Mouse (Mus musculus): ENCODE measurements around the gene Gm11444.

Gene Gm11444

DNA sequence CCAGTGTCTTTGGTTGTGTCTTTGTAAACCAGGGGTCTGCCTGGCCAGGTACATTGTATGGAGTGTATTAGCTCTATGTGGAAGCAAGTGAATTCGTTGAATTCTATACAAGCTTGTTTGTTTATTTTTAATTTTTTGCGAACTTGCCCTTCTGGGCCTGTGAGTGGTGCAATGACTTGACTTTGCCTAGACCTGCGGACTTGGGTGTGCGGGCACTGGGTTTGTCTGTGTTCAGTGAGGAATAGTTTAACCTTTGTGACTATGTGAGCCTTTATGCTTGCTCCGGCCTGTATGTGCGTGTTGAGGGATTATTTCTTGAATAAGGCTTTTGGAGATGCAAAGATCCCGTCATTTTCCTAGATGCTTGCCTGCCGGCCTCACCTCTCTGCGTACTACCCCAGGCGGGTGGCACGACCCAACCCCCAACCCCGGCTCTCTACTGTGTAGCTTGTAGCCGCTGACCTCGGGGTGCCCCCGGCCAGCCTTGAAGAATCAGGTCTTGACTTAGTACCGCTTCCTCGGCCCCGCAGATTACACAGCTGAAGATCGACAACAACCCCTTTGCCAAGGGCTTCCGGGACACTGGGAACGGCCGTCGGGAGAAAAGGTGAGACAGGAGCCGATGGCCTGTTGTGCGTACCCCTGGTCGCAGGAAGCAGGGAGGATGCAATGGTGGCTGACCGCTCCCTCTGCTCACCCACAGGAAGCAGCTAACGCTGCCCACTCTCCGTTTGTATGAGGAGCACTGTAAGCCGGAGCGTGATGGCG, 13.4 kb downstream of the Gm11444 start:
- DNase-seq (ENCODE audit: extremely low read depth, low read depth, low spot score), result no peak

DNA sequence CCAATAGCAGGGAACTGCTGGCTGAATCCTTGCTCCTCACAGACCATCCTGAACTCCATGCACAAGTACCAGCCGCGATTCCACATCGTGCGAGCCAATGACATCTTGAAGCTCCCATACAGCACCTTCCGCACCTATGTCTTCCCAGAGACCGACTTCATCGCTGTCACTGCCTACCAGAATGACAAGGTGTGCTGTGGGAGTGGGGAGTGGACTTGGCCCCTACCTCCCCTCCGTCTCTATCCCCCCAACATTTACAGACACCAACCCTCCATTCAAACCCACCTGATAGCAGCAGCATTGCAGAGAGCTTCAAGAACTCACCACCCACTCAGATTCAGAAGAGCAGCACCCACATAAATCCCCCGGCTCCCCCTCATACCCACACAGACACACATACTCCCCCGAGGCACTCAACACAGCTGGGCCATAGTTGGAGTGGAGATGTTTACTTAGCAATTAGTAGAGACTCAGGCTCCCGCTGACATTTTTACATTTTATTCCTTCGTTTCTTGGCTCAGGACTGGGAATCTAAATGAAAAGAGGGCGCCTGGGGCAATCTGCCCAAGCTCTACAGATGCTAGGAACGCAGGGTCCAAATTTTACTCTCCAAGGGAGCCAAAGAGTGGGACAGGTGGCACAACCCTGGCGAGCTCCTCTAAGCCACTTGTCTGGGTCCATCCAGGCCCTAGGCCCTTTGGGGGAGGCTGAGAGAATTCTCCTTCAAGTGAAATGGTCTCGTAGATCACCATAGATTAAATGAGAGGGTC, 14.2 kb downstream of the Gm11444 start:
- no peak for DNase-seq (ENCODE audit: extremely low read depth, low read depth, low spot score)

DNA sequence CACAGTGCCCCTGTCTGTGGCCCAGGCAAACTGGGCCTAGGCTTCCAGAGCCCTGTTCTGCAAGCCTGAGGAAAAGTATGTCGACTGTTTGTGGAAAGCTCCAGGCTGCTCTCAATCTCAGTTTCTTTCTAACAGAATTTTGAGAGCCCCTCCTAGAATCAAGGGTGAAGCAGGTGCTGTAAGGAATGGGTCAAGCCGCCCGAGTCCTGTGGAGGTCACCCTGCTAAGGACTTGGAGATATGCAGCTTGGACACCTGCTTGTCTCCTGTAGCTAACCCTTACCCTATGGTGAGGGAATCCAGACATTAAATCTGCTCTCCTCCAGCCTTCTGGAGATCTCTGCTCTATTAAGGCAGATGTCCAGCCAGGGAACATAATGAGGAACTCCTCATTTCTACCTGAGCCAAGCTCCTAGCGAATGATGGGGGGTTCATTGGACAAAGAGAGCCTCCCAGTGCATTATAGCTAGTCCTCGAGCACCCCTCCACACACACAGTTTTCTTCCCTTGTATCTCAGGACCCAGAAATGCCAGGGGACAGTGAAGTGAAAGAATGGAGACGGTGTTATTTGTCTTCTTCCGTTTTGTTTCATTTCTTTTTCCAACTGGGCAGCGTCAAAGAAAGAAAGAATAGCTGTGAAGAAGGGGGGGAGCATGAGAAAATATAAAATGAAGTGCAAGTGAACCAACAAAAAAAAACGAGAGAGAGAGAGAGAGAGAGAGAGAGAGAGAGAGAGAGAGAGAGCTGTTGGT, 15.0 kb downstream of the Gm11444 start:
- no peak for DNase-seq (ENCODE audit: extremely low read depth, low read depth, low spot score)

DNA sequence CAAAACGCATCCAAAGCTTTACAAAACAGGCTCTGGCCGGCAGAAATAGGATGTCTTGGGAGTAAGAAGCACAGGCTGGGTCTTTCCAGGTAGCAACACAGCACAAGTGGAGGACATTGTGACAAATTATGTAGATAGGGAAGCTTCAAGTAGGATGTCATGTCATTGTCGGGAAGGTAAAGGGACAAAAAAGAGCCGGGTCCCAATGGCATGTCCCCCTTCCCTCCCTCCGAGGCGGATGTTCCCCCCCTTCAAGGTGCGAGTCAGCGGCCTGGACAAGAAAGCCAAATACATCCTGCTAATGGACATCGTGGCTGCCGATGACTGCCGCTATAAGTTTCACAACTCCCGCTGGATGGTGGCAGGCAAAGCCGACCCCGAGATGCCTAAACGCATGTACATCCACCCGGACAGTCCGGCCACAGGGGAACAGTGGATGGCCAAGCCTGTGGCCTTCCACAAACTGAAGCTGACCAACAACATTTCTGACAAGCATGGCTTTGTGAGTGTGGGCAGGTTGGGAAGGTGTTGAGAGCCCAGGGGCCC, 15.7 kb downstream of the Gm11444 start:
- DNase-seq (ENCODE audit: extremely low read depth, low read depth, low spot score), result no peak

DNA sequence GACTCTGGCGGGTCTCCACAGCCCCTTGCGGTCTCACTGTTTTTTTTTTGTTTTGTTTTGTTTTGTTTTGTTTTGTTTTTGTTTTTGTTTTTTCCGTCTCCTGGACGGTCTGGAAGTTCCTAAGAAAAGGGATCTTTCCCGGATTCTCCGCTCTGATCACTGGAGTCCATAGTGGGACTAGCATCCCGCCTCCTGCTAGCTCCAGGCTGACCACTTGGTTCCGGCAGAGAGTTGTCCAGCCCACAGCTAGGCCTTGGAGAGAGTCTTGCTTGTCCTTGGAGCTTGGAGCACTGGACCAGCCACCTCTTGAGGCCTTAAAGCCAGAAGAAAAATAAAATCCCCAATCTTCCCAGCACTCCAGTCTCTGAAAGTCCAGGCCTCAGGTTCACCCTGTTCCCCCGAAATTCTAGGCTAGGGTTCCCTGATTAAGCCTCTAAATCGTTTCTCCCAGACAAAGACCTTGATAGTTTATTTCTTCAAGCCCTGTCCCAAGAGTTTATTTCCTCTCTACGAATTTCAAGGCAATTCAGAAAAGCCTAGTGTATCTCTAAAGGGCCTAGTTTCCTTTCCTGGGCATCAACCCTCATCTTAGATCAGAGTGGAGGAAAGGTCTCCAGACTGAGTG, 16.3 kb downstream of the Gm11444 start:
- DNase-seq (ENCODE audit: extremely low read depth, low read depth, low spot score), result no peak

DNA sequence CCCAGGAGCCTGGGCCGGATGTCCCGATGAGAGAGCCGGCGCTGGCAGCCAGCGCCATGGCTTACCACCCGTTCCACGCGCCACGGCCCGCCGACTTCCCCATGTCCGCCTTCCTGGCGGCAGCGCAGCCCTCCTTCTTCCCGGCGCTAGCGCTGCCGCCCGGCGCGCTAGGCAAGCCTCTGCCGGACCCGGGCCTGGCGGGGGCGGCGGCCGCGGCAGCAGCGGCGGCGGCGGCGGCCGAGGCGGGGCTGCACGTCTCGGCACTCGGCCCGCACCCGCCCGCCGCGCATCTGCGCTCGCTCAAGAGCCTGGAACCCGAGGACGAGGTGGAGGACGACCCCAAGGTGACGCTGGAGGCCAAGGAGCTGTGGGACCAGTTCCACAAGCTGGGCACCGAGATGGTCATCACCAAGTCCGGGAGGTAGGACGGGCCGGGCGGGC, 17.0 kb downstream of the Gm11444 start:
- no peak for DNase-seq (ENCODE audit: extremely low read depth, low read depth, low spot score)

DNA sequence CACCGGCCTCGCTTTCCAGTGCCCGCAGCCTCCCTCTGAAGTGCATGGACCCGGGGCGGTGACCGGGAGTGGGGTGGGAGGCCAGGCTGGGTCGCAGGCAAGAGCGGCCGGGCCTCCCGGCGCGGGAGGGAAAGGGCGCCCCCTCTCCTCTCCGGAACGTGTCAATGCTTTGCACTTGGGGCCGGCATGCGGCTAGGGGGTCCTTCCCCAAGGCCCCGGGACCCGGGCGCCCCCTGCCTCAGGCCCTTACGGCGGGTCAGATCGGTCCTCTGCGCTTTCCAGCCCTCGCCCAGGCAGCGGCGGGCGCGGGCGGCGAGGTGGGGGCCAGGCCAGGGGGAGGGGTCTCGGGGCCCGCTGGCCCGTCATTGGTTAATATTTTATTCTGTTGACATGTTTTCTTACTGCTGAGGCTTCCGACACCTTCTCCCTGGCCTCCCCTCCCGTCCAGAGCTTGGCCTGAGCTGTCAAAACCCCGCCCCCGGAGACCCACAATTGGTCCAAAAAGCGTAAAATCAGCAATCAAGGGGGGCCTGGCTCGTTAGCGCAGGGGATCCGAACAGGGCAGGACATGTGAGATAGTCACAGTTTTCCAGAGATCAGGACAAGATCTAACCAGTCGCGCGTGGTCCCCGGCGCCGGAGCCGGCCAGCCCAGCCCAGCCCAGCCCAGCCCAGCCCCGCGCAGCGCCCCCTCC, 17.8 kb downstream of the Gm11444 start, which contains the start of gene Tbx2:
TSS of gene Tbx2 (plus strand) at position 321 of the 694 bp plus-strand sequence.
- no peak for DNase-seq (ENCODE audit: extremely low read depth, low read depth, low spot score)

DNA sequence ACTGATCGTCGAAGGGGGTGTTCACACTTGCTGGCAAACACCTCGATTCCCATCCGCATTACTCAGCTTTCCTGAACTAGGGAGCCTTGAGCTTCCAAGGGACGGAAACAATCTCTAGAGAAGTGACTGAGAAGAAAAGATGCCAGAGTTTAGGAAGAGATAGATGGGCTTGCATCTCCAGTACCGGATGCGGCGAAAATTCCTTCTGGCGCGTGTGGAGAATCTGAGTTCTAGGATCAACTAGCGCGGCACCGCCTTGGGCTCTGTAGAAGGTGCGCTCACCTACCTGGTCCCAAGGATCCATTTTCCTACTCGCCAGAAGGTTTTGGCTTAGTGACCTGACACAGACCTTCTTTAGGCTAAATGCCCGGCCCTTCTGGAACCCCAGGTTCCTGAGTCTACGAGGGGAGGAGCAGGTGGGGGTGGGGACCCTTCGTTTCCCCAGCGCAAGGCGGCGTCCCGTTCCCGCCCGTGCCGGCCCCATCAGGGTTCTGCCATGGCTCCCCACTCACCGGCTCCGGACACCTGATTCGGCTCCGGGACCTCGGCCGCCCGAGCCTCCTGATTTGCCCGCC, 18.4 kb downstream of the Gm11444 start:
- no peak for DNase-seq (ENCODE audit: extremely low read depth, low read depth, low spot score)

DNA sequence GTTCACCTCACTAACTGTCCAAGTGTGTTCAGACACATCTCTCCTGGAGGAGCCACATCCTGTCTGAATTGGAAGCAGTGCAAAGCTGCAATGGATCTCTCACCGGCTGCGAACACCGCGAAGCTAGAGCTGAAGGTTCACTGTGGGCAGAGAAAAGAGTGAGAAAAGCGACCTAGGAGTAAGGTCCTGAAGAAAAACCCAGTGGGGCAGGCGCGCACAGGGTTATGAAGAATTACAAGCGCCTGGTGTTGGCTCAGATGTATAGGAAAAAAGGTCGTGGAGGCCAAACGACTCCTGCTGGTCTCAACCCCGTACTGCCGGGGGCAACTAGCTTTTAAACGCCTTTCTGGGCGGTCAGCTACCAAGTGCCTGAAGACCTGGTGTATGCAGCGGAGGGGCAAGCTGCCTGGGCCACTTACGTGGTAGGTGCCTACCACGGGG, 19.2 kb downstream of the Gm11444 start:
- no peak for DNase-seq (ENCODE audit: extremely low read depth, low read depth, low spot score)

DNA sequence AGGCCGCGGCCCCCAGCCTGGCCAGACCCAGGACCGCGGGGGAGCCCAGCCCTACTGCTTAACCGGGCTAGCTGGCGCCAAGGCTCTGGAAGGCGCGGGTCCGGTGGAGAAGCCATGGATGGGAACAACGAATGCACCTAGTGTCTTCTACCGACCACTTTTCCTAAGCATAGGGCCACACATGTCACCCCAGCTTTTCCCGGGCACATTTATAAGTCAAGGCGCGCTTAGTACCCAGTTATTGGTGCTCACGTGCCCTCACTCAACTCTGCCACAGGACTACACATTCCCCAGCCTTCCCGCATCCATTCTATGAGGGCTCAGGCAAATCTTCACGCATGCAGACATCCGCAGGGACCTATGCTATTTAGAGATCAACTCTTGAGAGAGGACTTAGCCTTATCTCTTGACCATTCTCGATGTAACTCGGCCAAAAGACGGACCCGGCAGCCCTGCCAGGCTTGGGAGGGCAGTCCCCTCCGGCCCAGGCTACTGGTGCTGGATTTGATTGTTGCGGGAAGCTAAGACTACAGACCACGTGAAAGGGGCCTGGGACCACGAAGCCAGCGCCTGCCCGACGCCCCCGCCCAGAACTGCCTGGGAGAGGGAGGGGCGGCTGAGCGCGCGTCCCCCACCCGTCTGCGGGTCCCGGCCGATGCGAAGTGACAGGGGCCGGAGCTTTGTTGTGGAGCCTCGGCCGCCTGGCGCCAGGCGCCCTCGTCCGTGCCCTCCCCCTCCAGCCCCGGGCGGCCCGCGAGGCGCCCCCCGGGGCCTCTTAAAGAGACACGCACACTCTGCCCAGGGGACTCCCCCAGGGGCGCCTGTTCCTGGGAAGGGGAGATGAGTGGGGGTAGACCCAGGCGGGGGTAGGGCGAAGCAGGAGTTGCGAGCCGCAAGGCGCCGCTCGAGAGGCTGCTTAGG, 20.4 kb downstream of the Gm11444 start:
- no peak for DNase-seq (ENCODE audit: extremely low read depth, low read depth, low spot score)

DNA sequence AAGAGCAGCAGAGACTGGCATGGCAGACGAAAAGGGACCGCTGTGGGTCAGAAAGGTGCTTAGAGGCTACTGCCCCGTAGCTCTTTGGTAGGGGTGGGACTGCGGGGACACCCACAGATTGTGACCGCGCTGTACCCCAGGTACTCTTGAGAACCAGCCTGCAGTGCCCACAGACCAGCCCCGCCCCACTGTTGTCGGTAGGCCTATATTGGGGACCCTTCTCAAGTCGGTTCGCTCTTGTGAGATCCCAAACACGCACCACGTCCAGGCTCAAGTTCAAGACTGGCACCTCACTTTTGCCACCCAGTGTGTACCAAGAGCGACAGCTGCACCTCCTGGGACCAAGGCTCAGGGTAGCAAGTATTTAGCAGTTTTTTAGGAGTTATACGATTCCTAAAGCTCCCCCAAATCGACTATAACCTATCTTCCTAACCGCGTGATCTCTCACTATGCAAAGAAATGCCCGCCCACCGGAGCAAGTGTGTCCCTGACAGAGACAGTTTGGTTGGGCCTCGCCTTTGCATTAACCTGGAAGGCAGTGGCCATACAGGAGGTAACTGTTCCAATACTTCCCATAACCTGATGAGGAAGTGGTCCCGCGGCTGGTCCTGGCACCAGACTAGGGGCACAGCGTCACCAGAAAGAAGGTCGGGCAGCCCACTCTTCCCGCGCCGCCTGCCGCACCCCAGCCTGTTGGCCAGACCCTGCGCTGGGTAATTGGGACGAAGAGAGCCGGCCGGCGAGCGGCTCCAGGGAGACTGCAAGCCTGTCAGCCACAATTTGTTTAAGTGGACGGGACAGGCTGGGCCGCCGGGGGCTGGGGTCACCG, 21.2 kb downstream of the Gm11444 start:
- no peak for DNase-seq (ENCODE audit: extremely low read depth, low read depth, low spot score)

DNA sequence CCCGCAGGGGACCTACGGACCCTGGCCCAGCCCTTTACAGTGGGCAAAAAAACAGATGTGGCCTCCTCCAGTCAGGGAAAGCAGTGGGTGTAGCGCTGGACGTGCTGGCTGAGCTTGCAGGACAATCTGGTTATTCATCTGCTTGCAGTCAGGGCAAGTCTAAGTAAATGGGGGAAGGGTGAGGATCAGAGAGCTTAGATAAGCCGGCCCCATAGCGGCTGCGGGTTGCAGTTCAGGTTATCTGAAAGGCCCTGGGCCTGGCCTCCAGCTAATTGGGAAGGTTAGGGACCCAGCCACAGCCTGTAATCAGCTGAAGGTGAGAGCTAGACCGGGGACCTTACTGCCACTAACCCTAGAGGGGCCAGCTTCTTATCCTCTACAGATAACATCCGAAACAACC, 22.8 kb downstream of the Gm11444 start:
- DNase-seq (ENCODE audit: extremely low read depth, low read depth, low spot score), result no peak

DNA sequence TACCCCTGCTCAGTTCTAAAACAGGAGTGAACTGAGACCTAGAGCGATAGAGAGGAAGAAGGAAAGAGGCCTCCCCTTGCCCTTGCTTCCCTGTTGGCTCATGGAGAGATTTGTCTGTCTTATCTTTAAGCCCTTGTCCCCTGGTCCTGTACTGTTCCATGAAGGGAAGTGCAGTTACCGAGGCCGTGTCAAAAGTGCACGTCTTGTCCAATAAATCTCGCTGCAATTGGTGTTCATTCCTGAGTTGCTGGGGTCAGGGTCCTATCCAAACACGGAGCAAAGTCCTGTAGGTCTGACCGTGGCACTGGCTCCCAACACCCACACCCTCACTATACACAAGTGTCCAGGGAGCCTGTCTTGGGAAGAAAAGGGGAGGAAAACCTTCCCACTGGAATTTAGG, 24.3 kb downstream of the Gm11444 start:
- DNase-seq (ENCODE audit: extremely low read depth, low read depth, low spot score), result no peak

DNA sequence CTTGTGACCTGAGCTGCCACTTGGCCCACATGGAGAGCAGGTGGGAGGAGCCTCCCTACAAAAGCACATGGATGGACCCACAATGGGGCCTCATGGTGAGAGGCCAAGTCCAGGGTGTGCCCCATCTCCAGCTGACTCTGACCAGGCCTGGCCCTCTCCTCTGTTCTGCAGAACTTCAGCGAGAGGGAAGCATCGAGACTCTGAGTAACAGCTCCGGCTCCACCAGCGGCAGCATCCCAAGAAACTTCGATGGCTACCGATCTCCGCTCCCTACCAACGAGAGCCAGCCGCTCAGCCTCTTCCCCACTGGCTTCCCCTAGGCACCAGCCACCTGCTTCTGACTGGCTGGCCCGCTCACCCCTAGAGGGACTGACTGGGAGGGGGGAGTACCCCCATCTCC, 25.1 kb downstream of the Gm11444 start:
- no peak for DNase-seq (ENCODE audit: extremely low read depth, low read depth, low spot score)

DNA sequence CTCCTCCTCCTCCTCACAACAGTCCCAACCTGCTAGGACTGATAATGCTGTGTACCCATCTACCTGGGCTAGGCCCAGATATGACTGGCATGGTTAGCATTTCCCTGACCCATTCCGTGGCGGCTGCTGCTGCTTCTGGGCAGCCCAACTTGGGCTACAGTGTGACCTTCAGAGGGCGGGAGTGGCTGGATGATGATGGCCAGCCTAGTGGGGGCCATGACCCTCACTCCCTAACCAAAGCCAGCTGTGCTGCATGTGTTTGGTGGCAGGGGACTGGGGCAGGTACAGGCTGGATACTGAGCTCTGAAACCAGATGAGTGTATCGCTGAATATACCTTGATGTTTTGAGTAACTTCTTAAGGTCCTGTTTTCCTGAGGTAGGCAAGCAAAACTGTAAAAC, 26.3 kb downstream of the Gm11444 start:
- DNase-seq (ENCODE audit: extremely low read depth, low read depth, low spot score), result no peak

DNA sequence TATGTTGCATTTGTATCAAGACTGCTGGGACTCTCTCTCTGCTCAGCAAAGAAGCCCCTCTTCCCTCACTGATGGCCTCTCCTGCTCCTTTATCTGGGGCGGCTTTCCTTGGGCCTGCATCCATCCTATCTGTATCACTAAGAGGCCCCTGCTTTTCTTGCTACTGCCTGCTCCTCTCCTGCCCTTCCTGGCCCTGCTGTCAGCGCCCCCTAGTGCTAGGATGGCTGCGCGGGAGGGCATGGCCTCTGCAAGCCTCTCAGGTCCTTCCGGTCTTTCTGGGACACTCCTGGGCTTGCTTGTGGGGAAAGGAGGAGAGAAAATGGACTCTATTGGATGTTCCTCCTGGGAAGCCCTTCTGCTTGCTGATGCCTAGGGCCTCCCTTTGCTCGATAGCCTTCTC, 27.0 kb downstream of the Gm11444 start:
- DNase-seq (ENCODE audit: extremely low read depth, low read depth, low spot score), result no peak

DNA sequence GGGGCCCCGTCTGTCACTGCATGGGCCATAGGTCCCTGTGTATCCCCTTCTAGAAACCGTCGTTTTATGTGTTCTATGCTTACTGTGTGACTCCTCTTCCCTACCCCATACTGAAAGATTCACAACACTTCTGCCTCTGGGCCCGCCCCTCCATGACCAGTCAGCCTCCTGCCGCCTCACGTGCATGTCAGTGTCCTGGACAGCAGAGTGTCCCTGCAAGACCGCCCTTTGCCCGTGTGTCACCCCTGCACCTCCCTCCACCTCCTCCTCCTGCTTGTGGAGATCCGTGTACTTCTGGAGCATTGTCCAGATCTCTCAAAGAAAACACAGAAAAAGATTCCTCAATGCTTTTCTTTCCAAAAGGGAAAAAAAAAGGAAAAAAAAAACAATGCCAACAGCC, 28.5 kb downstream of the Gm11444 start:
- DNase-seq (ENCODE audit: extremely low read depth, low read depth, low spot score), result no peak

DNA sequence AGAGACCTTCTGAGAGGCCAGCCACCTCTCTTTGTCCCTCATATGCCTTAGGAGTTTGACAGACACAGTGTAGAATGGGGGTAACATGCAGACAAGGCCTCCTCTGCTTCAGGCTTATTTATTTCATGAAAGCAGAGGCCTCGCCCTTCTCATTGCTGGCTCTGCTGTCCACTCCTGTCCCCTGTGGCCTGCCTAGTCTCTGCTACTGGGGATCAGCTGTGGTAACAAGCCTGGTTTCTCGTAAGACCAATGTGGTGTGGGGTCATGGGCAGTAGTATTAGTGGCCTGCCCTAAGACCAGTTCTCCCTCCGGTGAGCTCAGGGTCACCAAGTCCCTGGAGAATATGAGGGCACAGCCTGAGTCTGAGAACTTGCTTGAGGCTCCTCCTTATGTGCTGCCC, 29.2 kb downstream of the Gm11444 start:
- DNase-seq (ENCODE audit: extremely low read depth, low read depth, low spot score), result no peak

Data from fat pad, adult 2 months (tissue).